Mouse (Mus musculus) hindbrain, embryonic 14.5 days (tissue): ENCODE results near the gene Elavl1. TPM values are rescaled to one million over a fixed set of nuclear protein-coding genes. Genes with fewer than 3 reads are reported as not detected.

Experiments
- ATAC-seq: fragments of 200-750 bp; cut with Nextera tagmentation; 2 replicates; pipeline ENCODE4 v1.8.0; 2017; ENCODE audit warnings: moderate number of reproducible peaks, mild to moderate bottlenecking, moderate TSS enrichment, moderate library complexity; ENCODE audit not compliant: low FRiP score
- DNase-seq: peaks from one replicate; pipeline ENCODE4 v3.0.0-alpha.2; 2015; ENCODE audit warnings: low spot score
- H3K27ac ChIP-seq: fragments of 300-500 bp; sonication (generic); 2 replicates; pipeline ENCODE4 v1.5.1; 2014; ENCODE audit warnings: mild to moderate bottlenecking, moderate library complexity
- H3K27me3 ChIP-seq: fragments of 300-500 bp; sonication (generic); 2 replicates; pipeline ENCODE4 v1.6.1; 2014; ENCODE audit warnings: mild to moderate bottlenecking, low read length, mixed read lengths; ENCODE audit not compliant: control insufficient read depth, insufficient read depth
- H3K36me3 ChIP-seq: fragments of 300-500 bp; sonication (generic); replicated peaks from 2 replicates; pipeline ENCODE4 v1.6.1; 2014; ENCODE audit not compliant: control insufficient read depth, insufficient read depth
- H3K4me1 ChIP-seq: fragments of 300-500 bp; sonication (generic); replicated peaks from 2 replicates; pipeline ENCODE4 v1.6.1; 2014; ENCODE audit warnings: antibody characterized with exemption, low read length, mixed read lengths; ENCODE audit not compliant: control insufficient read depth, insufficient read depth
- H3K4me2 ChIP-seq: fragments of 300-500 bp; sonication (generic); replicated peaks from 2 replicates; pipeline ENCODE4 v1.6.1; 2014; ENCODE audit warnings: mild to moderate bottlenecking, moderate library complexity
- H3K4me3 ChIP-seq: fragments of 300-500 bp; sonication (generic); replicated peaks from 2 replicates; pipeline ENCODE4 v1.5.1; 2014; ENCODE audit warnings: mild to moderate bottlenecking, low read length
- H3K9ac ChIP-seq: fragments of 300-500 bp; sonication (generic); 2 replicates; pipeline ENCODE4 v1.6.1; 2014
- H3K9me3 ChIP-seq: fragments of 300-500 bp; sonication (generic); 2 replicates; pipeline ENCODE4 v1.6.1; 2016; ENCODE audit warnings: low read length; ENCODE audit not compliant: control insufficient read depth
- WGBS: fragments of 180-500 bp; shearing (Covaris S2); extraction: QIAGEN DNeasy Blood & Tissue Kit; methylation state at CpG from one replicate; pipeline ENCODE4 v1.1.7; 2014; 5-methylcytosine and 5-hydroxymethylcytosine counted together
- polyA plus RNA-seq: library from polyadenylated mRNA; unstranded; fragments of >200 nt; fragmentation: Nextera tagmentation; extraction: Ambion mirVana; gene quantifications from 2 replicates; pipeline ENCODE4 v1.2.1, GENCODE M21; 2014

Gene Elavl1
- polyA plus RNA-seq, 1 experiment from 2014 or later = 114 TPM

DNA sequence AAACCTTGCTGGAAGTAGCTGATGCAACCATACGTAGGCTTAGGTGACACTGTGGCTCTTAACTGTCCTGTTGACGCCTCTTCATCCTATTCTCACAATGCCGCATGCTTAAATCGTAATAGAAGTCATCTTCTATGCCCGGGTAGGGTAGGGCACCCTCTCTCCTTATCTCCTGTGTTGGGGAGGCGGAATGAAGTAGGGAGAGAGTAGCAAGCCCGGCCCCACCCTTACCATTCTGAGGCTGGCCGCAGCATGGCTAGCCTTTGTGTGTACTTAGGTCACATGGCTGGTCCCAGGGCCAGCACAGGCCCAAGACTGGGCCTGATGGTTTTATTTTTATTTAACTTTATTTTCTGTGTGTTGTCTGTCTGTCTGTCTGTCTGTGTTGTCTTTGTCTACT, 78.0 kb downstream of the Elavl1 start:
- H3K4me2 ChIP-seq = no peak overlapping the region
- DNase-seq (no peak), ATAC-seq (no peak)
- no peaks in the 10 kb centered on the region for H3K27me3 ChIP-seq
- 96% methylated on average over 8 of the region's 8 CpGs for WGBS
- H3K36me3 ChIP-seq = peaks cover 67% of the 10 kb centered on the region
- no peak overlapping the region for H3K4me3 ChIP-seq
- no peak overlapping the region for H3K27ac ChIP-seq
- H3K9ac ChIP-seq = no peak overlapping the region
- peaks cover 2% of the 10 kb centered on the region for H3K4me1 ChIP-seq
- H3K9me3 ChIP-seq = no peaks in the 10 kb centered on the region

- no peak for DNase-seq
- H3K9me3 ChIP-seq = no peaks in the 10 kb centered on the region
- H3K27me3 ChIP-seq = no peaks in the 10 kb centered on the region
- no peak for ATAC-seq
- H3K4me1 ChIP-seq = no peaks in the 10 kb centered on the region
- peaks cover 74% of the 10 kb centered on the region for H3K36me3 ChIP-seq
- no peak overlapping the region for H3K27ac ChIP-seq
- WGBS = 87% methylated on average over 13 of the region's 13 CpGs
- H3K4me2 ChIP-seq = no peak overlapping the region
- H3K9ac ChIP-seq = no peak overlapping the region
- no peak overlapping the region for H3K4me3 ChIP-seq
Observed at GRCm38 (mm10) chr8:4245737-4246136, 79.5 kb downstream of the Elavl1 start.

DNA sequence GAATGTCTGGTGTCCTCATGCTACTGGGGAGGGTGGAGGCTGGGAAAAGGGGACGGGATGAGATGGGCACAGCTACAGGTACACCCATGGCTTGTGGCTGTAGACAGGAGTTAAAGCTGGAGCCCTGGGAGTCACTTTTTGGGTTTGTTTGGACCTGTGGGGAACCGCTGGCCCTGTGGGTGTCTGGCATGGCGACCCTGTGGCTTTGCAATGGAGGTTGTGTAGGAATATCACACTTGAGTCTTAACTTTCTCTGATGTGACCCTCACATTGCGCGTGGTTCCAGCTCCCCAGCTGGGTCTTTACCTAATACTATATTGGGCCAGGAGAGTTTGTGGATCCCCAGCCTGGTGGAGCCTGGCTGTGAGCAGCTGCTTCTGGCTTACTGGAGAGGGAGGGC, 80.2 kb downstream of the Elavl1 start:
- Histone ChIP-seq H3K4me3 (no peak overlapping the region), H3K27ac (no peak overlapping the region), H3K4me2 (no peak overlapping the region), H3K27me3 (no peaks in the 10 kb centered on the region), H3K9me3 (no peaks in the 10 kb centered on the region), H3K36me3 (peaks cover 74% of the 10 kb centered on the region), H3K4me1 (peaks cover 7% of the 10 kb centered on the region), H3K9ac (no peak overlapping the region)
- ATAC-seq (no peak), DNase-seq (no peak)
- WGBS = 98% methylated on average over 5 of the region's 5 CpGs

DNA sequence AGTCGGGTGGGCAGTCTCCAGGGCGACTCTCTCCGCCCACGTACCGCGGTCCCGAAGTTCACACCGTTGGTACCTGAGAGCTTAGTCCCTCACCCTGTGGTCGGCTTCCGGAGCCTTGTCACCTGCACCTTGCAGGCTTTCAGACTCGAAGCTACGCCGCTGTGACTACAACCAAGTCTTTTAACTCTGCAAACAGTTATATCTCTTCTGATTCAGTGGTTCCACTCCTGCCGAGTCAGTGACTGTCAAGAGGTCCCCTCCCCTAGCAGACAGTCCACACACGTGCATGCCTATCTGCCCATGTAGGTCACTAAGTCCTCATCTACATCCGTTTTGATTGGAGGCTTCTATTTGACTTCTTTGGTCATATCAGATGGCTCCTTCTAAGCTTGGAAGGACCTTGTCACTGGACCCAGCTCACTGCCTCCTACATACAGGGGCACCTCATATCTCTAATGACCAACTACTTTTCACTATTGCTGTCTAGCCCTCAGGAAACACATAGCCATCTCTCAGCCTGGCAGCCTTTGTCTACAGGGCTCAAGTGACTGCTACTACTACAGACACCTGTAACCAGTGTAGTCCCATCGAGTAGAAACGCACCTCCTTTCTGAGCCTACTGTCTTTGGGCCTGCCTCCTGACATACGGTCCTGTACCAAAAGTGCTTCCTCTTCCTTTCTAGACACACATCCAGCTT, 85.9 kb downstream of the Elavl1 start:
- peak overlapping the region; percentile 83 for H3K4me3 ChIP-seq
- H3K36me3 ChIP-seq = peaks cover 28% of the 10 kb centered on the region
- H3K4me1 ChIP-seq = peaks cover 20% of the 10 kb centered on the region
- WGBS = 13% methylated on average over 19 of the region's 19 CpGs
- no peaks in the 10 kb centered on the region for H3K27me3 ChIP-seq
- H3K4me2 ChIP-seq = peak overlapping the region; percentile 93
- no peaks in the 10 kb centered on the region for H3K9me3 ChIP-seq
- peak overlapping the region; percentile 77 for H3K9ac ChIP-seq
- DNase-seq (no peak), ATAC-seq (peak; percentile 31)
- peak overlapping the region; percentile 90 for H3K27ac ChIP-seq

DNA sequence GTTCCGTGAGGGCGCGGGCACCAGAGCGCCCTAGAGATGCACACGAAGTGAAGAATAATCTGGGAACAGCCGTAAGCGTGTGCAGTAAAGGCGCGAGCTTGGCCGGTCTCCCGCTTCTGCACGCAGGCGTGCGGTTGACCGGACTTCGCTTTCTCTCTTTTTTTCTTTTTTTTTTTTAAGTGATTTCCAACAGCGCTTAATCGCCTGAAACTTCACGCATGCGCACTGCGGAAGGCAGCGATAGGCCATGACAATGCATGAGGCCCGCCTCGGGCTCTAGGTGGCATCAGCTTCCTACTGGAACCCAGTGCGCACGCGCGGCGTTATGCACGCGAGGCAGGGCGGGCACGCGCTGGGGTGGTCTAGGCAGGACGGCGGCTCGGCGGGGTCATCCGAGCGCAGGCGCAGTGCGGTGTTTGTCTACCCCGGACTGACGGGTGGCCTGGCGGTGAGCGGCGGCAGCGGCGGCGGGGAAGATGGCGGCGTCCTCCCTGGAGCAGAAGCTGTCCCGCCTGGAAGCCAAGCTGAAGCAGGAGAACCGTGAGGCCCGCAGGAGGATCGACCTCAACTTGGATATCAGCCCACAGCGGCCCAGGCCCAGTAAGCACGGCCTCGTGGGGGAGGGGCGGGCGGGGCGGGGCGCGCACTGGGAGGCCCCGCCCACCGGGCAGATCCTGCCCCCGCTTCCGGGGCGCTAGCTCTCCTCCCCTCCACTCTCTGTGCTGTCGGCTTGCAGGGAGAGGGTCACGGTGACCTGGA, 86.6 kb downstream of the Elavl1 start, which contains the start of the genes Map2k7 and Gm49320:
Gene Map2k7, plus strand, starts transcription at position 307 of the 759 bp plus-strand sequence.
Gene Gm49320, plus strand, starts transcription at position 432 of the 759 bp plus-strand sequence.
- Histone ChIP-seq H3K27me3 (no peaks in the 10 kb centered on the region), H3K9ac (peak within 1 kb of the TSS; percentile 77), H3K4me1 (peaks cover 20% of the 10 kb centered on the region), H3K4me2 (peak within 1 kb of the TSS; percentile 93), H3K9me3 (no peaks in the 10 kb centered on the region), H3K27ac (peak within 1 kb of the TSS; percentile 91), H3K36me3 (peaks cover 21% of the 10 kb centered on the region), H3K4me3 (peak within 1 kb of the TSS; percentile 83)
- under 1% methylated on average over 54 of the region's 71 CpGs for WGBS
- peak; percentile 100 for DNase-seq
- peak; percentile 94 for ATAC-seq

DNA sequence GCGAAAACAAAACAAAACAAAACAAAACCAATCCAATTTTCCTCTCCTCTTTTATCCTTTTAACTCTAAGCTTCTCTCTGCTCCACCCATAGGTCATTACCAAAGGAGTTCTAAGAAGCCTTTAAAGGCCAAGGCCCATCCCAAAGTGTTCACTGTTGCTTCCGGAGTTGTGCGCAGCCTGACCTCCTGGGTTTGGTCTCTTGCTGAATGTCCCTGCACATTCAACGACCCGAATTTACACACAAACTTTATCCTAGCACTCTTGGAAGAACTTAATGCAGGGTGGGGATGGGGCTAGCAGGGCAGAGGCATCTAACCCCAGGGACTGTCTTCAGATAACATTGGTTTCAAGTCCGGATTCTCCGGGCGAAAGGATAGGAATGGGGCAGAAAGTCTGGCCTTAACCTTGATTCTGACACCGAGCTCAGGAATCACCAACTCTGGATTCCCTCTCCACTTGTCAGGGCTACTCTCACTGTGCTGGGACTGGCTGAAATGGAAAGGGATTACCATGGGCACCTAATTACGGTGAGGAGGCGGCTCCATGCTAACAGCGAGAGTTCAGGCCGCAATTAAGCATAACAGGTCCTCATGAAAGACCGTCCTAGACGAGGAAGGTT, 87.3 kb downstream of the Elavl1 start:
- no peaks in the 10 kb centered on the region for H3K9me3 ChIP-seq
- H3K27ac ChIP-seq = peak overlapping the region; percentile 91
- peaks cover 14% of the 10 kb centered on the region for H3K36me3 ChIP-seq
- ATAC-seq (no peak), DNase-seq (no peak)
- no peaks in the 10 kb centered on the region for H3K27me3 ChIP-seq
- WGBS = 24% methylated on average over 15 of the region's 15 CpGs
- peak overlapping the region; percentile 83 for H3K4me3 ChIP-seq
- peak overlapping the region; percentile 66 for H3K9ac ChIP-seq
- peak overlapping the region; percentile 93 for H3K4me2 ChIP-seq
- peaks cover 20% of the 10 kb centered on the region for H3K4me1 ChIP-seq

Other genes with a start within 250 kb of the Elavl1 start
- gene Cd209f, start 219.6 kb downstream of the Elavl1 start, polyA plus RNA-seq = 0.20 TPM in 1 of 2 replicates, not detected in the other
- gene Cd209g, start 191.3 kb downstream of the Elavl1 start, polyA plus RNA-seq = not detected in 2 replicates
- 88.7 and 90.3 TPM in 2 replicates for gene Evi5l, start 158.8 kb downstream of the Elavl1 start, polyA plus RNA-seq
- gene Prr36, start 108.0 kb downstream of the Elavl1 start, polyA plus RNA-seq = 58.8 and 60.8 TPM in 2 replicates
- 0.05 TPM in 1 of 2 replicates, not detected in the other for gene Lrrc8e, start 98.6 kb downstream of the Elavl1 start, polyA plus RNA-seq
- 19.5 and 21.4 TPM in 2 replicates for gene Map2k7, start 86.7 kb downstream of the Elavl1 start, polyA plus RNA-seq
- 1.0 and 1.6 TPM in 2 replicates for gene Gm49320, start 86.5 kb downstream of the Elavl1 start, polyA plus RNA-seq
- 2.5 and 3.3 TPM in 2 replicates for gene Tgfbr3l, start 77.2 kb downstream of the Elavl1 start, polyA plus RNA-seq
- gene Snapc2, start 72.3 kb downstream of the Elavl1 start, polyA plus RNA-seq = 62.3 and 65.1 TPM in 2 replicates
- gene Ctxn1, start 66.1 kb downstream of the Elavl1 start, polyA plus RNA-seq = 219 and 235 TPM in 2 replicates
- gene Timm44, start 49.5 kb downstream of the Elavl1 start, polyA plus RNA-seq = 49.1 and 51.8 TPM in 2 replicates
- gene Ccl25, start 203 bp downstream of the Elavl1 start, polyA plus RNA-seq = 15.6 and 16.8 TPM in 2 replicates
- 44.4 and 52.7 TPM in 2 replicates for gene Cers4, start 167.6 kb upstream of the Elavl1 start, polyA plus RNA-seq